Mouse (Mus musculus): ENCODE measurements at regions not wholly inside any gene's neighbourhood (a gene's known extent, or its start where the extent isn't known, plus 50 kb on each side); places are given as distances from the start of the nearest gene placed in this dataset.

- DNase-seq, result no peak
These were observed 229.6 kb upstream of the Gm12728 start for GRCm38 (mm10) chr4:105560055-105560454.

- DNase-seq, result peak; percentile 39 to 59
These were observed 228.9 kb upstream of the Gm12728 start for GRCm38 (mm10) chr4:105560781-105561180.

- DNase-seq, result peak; percentile 13 to 16
These were observed 228.1 kb upstream of the Gm12728 start for GRCm38 (mm10) chr4:105561611-105562010.

GRCm38 (mm10) chr4:105565796-105566195, 223.9 kb upstream of the Gm12728 start:
- no peak for DNase-seq

GRCm38 (mm10) chr4:105566513-105567457, 222.9 kb upstream of the Gm12728 start:
- DNase-seq, result no peak

- DNase-seq, result no peak
These were observed 220.0 kb upstream of the Gm12728 start for GRCm38 (mm10) chr4:105569671-105570070.

- no peak for DNase-seq
These were observed 214.1 kb upstream of the Gm12728 start for GRCm38 (mm10) chr4:105575550-105575949.

- DNase-seq, result no peak
These were observed 208.7 kb upstream of the Gm12728 start for GRCm38 (mm10) chr4:105580987-105581386.

- DNase-seq, result no peak
These were observed 205.2 kb upstream of the Gm12728 start for GRCm38 (mm10) chr4:105584329-105584925.

GRCm38 (mm10) chr4:105603661-105604060, 186.0 kb upstream of the Gm12728 start:
- DNase-seq, result no peak

- no peak for DNase-seq
These were observed 185.1 kb upstream of the Gm12728 start for GRCm38 (mm10) chr4:105604607-105605006.

- DNase-seq, result no peak
These were observed 182.9 kb upstream of the Gm12728 start for GRCm38 (mm10) chr4:105606731-105607130.

- no peak for DNase-seq
These were observed 178.8 kb upstream of the Gm12728 start for GRCm38 (mm10) chr4:105610917-105611316.

- DNase-seq, result no peak
These were observed 175.3 kb upstream of the Gm12728 start for GRCm38 (mm10) chr4:105614390-105614789.

- peak; percentile 40 to 50 for DNase-seq
These were observed 163.0 kb upstream of the Gm12728 start for GRCm38 (mm10) chr4:105626371-105627320.

GRCm38 (mm10) chr4:105629581-105629980, 160.1 kb upstream of the Gm12728 start:
- DNase-seq, result no peak

- DNase-seq, result no peak
These were observed 158.9 kb upstream of the Gm12728 start for GRCm38 (mm10) chr4:105630595-105631369.

GRCm38 (mm10) chr4:105632581-105633358, 156.9 kb upstream of the Gm12728 start:
- DNase-seq, result no peak

- DNase-seq, result no peak
These were observed 155.9 kb upstream of the Gm12728 start for GRCm38 (mm10) chr4:105633789-105634188.

- DNase-seq, result peak; percentile 52 to 66
These were observed 148.9 kb upstream of the Gm12728 start for GRCm38 (mm10) chr4:105640793-105641192.

GRCm38 (mm10) chr4:105641582-105641981, 148.1 kb upstream of the Gm12728 start:
- peak in 1 of 2 experiments; percentile 8 for DNase-seq

Measured in adrenal gland, postnatal 36 days (tissue).